Mouse (Mus musculus) bone marrow macrophage, adult 2 months (primary cell): ENCODE measurements around the gene Rab4a. TPM values are rescaled to one million over a fixed set of nuclear protein-coding genes. Genes with fewer than 3 reads are reported as not detected.
A peak's percentile ranks its signal among the peaks of the same experiment; 100 is the strongest.

ENCODE experiments used
- H3K27ac ChIP-seq: 2 replicates; pipeline ENCODE4 v1.5.1; 2012; ENCODE audit warnings: low read depth, low read length; ENCODE audit not compliant: insufficient read depth
- H3K4me1 ChIP-seq: 2 replicates; pipeline ENCODE4 v1.6.1; 2012; ENCODE audit warnings: low read length; ENCODE audit not compliant: control insufficient read depth, insufficient read depth
- H3K4me3 ChIP-seq: 2 replicates; pipeline ENCODE4 v1.5.1; 2012; ENCODE audit warnings: mild to moderate bottlenecking, low read length, moderate library complexity; ENCODE audit not compliant: insufficient read depth
- CTCF ChIP-seq: IDR thresholded peaks from 2 replicates; pipeline ENCODE4 v1.5.1; 2012; ENCODE audit warnings: low read depth, mild to moderate bottlenecking, low read length, moderate library complexity
- POLR2A ChIP-seq: IDR thresholded peaks from 2 replicates; pipeline ENCODE4 v1.6.1; 2012; ENCODE audit warnings: mild to moderate bottlenecking, low read depth, low read length, borderline replicate concordance
- polyA plus RNA-seq: library from polyadenylated mRNA; stranded (reverse); fragments of >200 nt; gene quantifications from 2 replicates; pipeline ENCODE4 v1.2.4, GENCODE M21; 2012; ENCODE audit not compliant: missing spikeins, insufficient read depth, insufficient read length

Gene Rab4a
- polyA plus RNA-seq, 1 experiment = 1.2 TPM

GRCm38 (mm10) chr8:123874324-123874723, 68.5 kb downstream of the Rab4a start:
- TF ChIP-seq POLR2A (no peak), CTCF (no peak)
- Histone ChIP-seq H3K4me3 (no peak overlapping the region), H3K27ac (no peak overlapping the region), H3K4me1 (peaks cover 33% of the 10 kb centered on the region)

DNA sequence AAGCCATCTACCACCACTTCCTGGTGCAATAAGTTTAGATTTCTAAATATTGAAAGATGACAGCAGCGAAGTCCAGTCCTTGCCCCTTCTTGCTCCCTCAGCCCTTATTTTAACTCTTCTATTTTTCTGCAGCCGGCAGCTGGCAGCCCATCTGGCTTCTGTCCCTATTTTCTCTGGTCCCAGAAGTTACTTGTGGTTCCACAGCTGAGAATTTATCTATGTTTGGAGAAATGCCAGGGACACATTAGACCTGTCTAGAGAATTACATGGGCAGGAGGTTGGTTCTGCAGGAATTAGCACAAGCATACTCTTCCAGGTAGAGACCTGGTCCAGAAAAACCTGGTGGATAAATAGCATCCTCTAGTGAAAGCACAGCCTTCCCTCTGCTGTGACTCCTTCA, 72.1 kb downstream of the Rab4a start:
- no peak for TF ChIP-seq POLR2A
- no peak for TF ChIP-seq CTCF
- Histone ChIP-seq H3K27ac (peak overlapping the region; percentile 8), H3K4me1 (peaks cover 63% of the 10 kb centered on the region), H3K4me3 (no peak overlapping the region)

- Histone ChIP-seq H3K4me1 (peaks cover 82% of the 10 kb centered on the region), H3K27ac (peak overlapping the region; percentile 82), H3K4me3 (no peak overlapping the region)
- TF ChIP-seq CTCF (no peak), POLR2A (no peak)
Observed at GRCm38 (mm10) chr8:123880271-123880670, 74.5 kb downstream of the Rab4a start.

GRCm38 (mm10) chr8:123880821-123881350, 75.1 kb downstream of the Rab4a start:
- TF ChIP-seq POLR2A = no peak
- no peak for TF ChIP-seq CTCF
- peak overlapping the region; percentile 32 for H3K27ac ChIP-seq
- H3K4me3 ChIP-seq = no peak overlapping the region
- H3K4me1 ChIP-seq = peaks cover 85% of the 10 kb centered on the region

GRCm38 (mm10) chr8:123882412-123882811, 76.6 kb downstream of the Rab4a start:
- TF ChIP-seq POLR2A (no peak), CTCF (no peak)
- no peak overlapping the region; the same call in 1 of the 2 replicates for H3K27ac ChIP-seq
- H3K4me1 ChIP-seq = peaks cover 87% of the 10 kb centered on the region
- no peak overlapping the region for H3K4me3 ChIP-seq

GRCm38 (mm10) chr8:123883094-123883493, 77.3 kb downstream of the Rab4a start:
- H3K27ac ChIP-seq = peak overlapping the region; percentile 63
- no peak for TF ChIP-seq POLR2A
- no peak for TF ChIP-seq CTCF
- no peak overlapping the region for H3K4me3 ChIP-seq
- H3K4me1 ChIP-seq = peaks cover 81% of the 10 kb centered on the region

Other genes with a start within 250 kb of the Rab4a start
- gene Rhou, start 152.1 kb upstream of the Rab4a start, polyA plus RNA-seq = 0.21 and 0.55 TPM in 2 replicates
- 3.7 and 5.9 TPM in 2 replicates for gene Ccsap, start 54.2 kb downstream of the Rab4a start, polyA plus RNA-seq
- gene Acta1, start 88.8 kb downstream of the Rab4a start, polyA plus RNA-seq = 4.0 and 5.6 TPM in 2 replicates
- 13.1 and 18.8 TPM in 2 replicates for gene Nup133, start 143.3 kb downstream of the Rab4a start, polyA plus RNA-seq
- 7.1 TPM in 2 replicates for gene Abcb10, start 177.1 kb downstream of the Rab4a start, polyA plus RNA-seq
- gene Taf5l, start 215.4 kb downstream of the Rab4a start, polyA plus RNA-seq = 13.2 and 15.7 TPM in 2 replicates
- gene Urb2, start 215.5 kb downstream of the Rab4a start, polyA plus RNA-seq = 3.7 TPM in 2 replicates